Mouse (Mus musculus) erythroblast, embryonic 14.5 days (primary cell): ENCODE data around the gene Psapl1. TPM values are rescaled to one million over a fixed set of nuclear protein-coding genes. Genes with fewer than 3 reads are reported as not detected.

Source experiments
- H3K27me3 ChIP-seq: 2 replicates; pipeline ENCODE4 v1.6.1; 2012; ENCODE audit warnings: inconsistent platforms; ENCODE audit not compliant: control insufficient read depth
- H3K36me3 ChIP-seq: 2 replicates; pipeline ENCODE4 v1.6.1; 2012; ENCODE audit warnings: mild to moderate bottlenecking, inconsistent platforms; ENCODE audit not compliant: control insufficient read depth
- H3K4me1 ChIP-seq: 2 replicates; pipeline ENCODE4 v1.6.1; 2012; ENCODE audit warnings: inconsistent platforms; ENCODE audit not compliant: control insufficient read depth
- H3K4me3 ChIP-seq: replicated peaks from 2 replicates; pipeline ENCODE3; 2012; ENCODE audit warnings: moderate library complexity, mild to moderate bottlenecking, inconsistent platforms
- H3K9me3 ChIP-seq: 2 replicates; pipeline ENCODE4 v1.6.1; 2012; ENCODE audit warnings: low read length, inconsistent platforms, mixed read lengths; ENCODE audit not compliant: control insufficient read depth
- GATA1 ChIP-seq: IDR thresholded peaks from 2 replicates; pipeline ENCODE4 v1.6.1; 2012; ENCODE audit warnings: low read length, inconsistent platforms, mixed read lengths
- TAL1 ChIP-seq: IDR thresholded peaks from 3 replicates; pipeline ENCODE4 v1.6.1; 2012; ENCODE audit warnings: low read length, inconsistent platforms, mixed read lengths
- polyA plus RNA-seq: library from polyadenylated mRNA; stranded (reverse); fragments of >175 nt; gene quantifications from 2 replicates; pipeline ENCODE4 v1.2.3, GENCODE M21; 2012

Psapl1 gene
- polyA plus RNA-seq, 1 experiment = not detected

DNA sequence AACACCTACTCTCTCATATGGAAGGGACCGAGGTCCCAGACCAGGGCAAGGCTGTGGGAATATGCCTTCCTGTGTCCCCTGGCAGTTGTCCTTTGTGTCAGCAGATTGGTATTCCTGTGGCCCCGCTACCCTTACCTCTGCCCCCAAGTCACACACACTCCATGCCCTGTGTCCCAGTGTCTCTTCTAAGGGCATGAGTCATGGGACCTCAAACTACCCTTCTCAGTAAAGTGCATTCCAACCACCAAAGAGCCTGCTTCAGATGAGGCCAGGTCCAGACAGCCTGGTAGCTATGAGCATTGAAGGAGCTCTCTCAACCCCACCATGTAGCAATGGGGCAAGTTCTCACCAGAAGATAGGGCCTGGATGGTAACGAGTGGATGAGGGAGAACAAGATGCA is 25.0 kb upstream of the Psapl1 start:
- Histone ChIP-seq H3K4me1 (no peaks in the 10 kb centered on the region), H3K27me3 (no peaks in the 10 kb centered on the region), H3K9me3 (no peaks in the 10 kb centered on the region), H3K4me3 (no peak overlapping the region), H3K36me3 (no peaks in the 10 kb centered on the region)
- no peak for TF ChIP-seq GATA1
- no peak for TF ChIP-seq TAL1

DNA sequence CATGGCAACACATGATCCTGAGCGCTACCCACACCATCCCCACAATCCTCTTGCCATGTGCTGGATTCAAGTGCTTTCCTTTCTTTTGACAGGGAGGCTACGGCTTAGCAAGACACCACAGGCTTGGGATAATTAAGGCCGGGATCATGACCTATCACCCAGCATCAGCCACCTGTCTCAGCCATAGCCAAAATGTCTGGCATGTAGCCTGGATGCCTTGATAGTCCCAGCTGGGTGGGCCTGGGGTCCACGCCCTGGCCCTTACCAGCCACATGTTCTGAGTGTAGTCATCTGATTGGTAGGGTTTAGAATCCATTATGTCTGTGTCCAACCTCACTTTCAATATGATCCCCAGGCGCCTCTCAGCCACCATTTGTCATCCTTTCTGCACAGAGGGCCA is 24.1 kb upstream of the Psapl1 start:
- TF ChIP-seq TAL1 = no peak
- TF ChIP-seq GATA1 = no peak
- H3K27me3 ChIP-seq = no peaks in the 10 kb centered on the region
- H3K36me3 ChIP-seq = no peaks in the 10 kb centered on the region
- no peaks in the 10 kb centered on the region for H3K4me1 ChIP-seq
- no peaks in the 10 kb centered on the region for H3K9me3 ChIP-seq
- H3K4me3 ChIP-seq = no peak overlapping the region

DNA sequence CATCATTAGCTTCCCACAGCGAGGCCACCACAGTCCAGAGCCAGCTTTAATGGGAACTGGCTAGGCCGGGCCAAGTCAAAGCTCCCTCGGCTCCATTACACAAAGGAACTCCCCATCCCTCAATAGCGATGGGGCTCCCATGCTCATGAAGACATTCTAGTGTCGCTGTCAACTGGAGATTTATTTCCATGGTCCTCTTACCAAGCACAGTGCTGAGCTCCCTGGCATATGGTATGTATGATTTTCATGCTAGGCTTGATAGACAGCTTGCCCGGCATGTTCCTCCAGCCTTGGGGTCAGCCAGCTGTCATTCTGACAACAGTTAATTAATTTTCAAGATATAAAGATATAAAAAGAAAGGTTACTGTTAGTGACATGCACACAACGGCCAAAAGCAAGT is 21.5 kb upstream of the Psapl1 start:
- Histone ChIP-seq H3K9me3 (no peaks in the 10 kb centered on the region), H3K36me3 (no peaks in the 10 kb centered on the region), H3K4me1 (no peaks in the 10 kb centered on the region), H3K27me3 (no peaks in the 10 kb centered on the region), H3K4me3 (no peak overlapping the region)
- TF ChIP-seq TAL1 = no peak
- no peak for TF ChIP-seq GATA1

DNA sequence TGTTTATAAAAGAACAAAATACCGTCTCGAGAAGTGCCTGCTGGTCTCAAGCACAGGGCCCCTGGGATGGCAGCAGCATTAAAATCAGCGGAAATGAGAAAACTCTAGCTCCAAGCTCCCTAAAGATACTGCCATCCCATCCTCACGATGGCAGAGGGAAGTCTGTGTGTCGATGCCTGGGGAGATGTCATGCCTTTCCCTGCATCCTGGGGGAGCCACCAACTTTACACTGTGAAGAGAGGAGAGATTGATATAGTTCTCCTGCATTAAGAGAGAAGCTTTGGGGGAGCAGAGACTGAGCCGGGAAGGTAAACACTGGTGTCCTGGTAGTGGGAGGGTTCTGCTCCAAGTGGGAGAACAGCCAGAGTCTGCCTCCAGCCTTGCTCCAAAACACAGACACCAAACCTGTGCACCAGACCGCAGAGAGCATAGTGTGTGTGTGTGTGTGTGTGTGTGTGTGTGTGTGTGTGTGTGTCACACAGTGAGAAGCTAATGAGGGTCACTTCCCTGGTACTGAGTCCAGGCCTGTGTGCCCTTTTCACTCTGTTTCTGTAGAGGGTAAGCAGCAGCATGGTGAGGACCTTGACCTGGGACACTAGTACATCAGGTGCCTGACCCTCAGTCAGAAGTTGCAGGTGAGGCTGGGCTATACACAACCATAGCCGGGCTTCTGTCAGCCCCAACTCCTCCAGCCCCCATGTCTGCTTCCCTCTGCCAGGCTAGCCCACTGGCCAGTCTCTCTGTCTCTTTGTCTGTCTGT is 17.3 kb upstream of the Psapl1 start:
- no peak for TF ChIP-seq TAL1
- no peak for TF ChIP-seq GATA1
- no peaks in the 10 kb centered on the region for H3K27me3 ChIP-seq
- no peaks in the 10 kb centered on the region for H3K9me3 ChIP-seq
- H3K4me3 ChIP-seq = no peak overlapping the region
- no peaks in the 10 kb centered on the region for H3K4me1 ChIP-seq
- H3K36me3 ChIP-seq = no peaks in the 10 kb centered on the region

DNA sequence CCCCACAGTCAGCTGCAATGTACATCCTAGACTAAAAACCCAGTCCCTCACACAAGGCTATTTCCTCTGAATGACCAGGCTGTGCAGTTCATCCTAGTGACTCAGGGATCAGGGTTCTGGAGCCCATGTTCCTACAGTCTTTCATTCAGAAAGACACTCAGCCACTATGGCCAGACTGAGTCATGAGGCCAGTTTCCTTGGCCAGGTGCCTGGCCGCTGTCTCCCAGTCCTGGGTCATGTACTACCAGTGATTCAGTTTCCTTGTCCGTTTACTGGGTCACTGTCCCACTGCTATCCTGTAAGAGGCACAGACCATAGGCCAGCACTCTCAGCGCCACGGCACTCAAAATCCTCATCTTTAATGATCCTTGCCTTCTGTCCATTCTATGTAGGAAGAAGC is 15.5 kb upstream of the Psapl1 start:
- H3K9me3 ChIP-seq = no peaks in the 10 kb centered on the region
- no peaks in the 10 kb centered on the region for H3K4me1 ChIP-seq
- H3K27me3 ChIP-seq = no peaks in the 10 kb centered on the region
- no peak overlapping the region for H3K4me3 ChIP-seq
- no peaks in the 10 kb centered on the region for H3K36me3 ChIP-seq
- TF ChIP-seq TAL1 (no peak), GATA1 (no peak)

DNA sequence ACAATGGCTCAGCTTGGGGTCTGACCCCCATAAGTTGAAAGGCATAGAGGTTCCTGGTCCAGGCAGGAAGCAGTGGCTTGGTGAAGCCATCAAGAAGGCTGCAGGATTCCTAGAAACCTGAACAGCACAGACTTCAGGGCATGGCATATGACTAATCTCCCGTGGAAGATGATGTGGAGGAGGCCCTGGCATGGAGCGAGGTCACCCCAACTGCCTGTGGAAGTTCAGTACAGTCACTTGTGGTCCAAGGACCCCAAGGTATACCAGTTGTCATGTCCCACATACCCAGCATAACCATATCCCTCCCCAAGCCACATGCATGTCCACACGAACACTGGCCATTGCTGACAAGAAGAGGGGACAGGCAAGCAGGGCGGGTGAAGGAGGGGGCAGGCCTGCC is 12.5 kb upstream of the Psapl1 start:
- H3K9me3 ChIP-seq = no peaks in the 10 kb centered on the region
- H3K4me1 ChIP-seq = no peaks in the 10 kb centered on the region
- no peak overlapping the region for H3K4me3 ChIP-seq
- TF ChIP-seq GATA1 (no peak), TAL1 (no peak)
- no peaks in the 10 kb centered on the region for H3K27me3 ChIP-seq
- no peaks in the 10 kb centered on the region for H3K36me3 ChIP-seq

DNA sequence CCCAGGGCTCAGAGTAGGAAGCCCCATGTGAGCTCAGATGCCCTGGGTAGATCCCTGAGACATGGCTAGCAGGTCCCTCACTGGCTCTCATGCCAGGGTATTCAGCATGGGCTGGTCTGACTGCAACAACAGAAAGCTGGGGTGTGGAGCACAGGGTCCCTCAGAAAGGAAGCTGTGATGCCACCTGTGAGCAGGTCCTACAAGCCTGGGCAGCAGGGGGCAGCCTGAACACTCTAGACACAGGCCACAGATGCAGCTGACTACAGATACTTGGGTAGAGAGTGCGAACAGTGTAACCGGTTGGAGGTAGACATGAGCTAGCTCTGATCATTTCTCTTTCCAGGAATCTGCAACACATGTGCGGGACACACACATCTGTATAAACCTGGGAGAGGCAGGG is 11.9 kb upstream of the Psapl1 start:
- H3K4me1 ChIP-seq = no peaks in the 10 kb centered on the region
- H3K9me3 ChIP-seq = no peaks in the 10 kb centered on the region
- H3K4me3 ChIP-seq = no peak overlapping the region
- no peak for TF ChIP-seq TAL1
- no peak for TF ChIP-seq GATA1
- no peaks in the 10 kb centered on the region for H3K27me3 ChIP-seq
- H3K36me3 ChIP-seq = no peaks in the 10 kb centered on the region

DNA sequence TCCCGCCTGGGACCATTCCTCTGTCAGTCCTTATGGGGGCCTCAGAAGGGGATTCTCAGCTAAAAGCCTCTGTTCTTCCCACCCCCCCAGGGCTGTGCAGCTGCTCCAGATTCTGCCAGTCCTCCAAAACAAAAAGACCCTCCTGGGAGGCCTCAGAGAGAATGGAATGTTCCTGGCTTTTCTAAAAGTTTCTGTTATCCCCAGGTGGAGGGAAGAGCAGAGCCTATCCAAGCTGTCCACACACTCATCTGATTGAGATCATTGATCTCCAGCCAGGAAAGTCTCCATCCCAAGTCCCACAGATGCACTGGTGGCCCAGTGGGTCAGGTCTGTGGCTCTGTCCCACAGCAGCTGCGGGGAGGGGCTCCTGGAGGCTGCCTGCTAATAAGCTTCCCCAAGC is 11.1 kb upstream of the Psapl1 start:
- Histone ChIP-seq H3K4me1 (no peaks in the 10 kb centered on the region), H3K9me3 (no peaks in the 10 kb centered on the region), H3K4me3 (no peak overlapping the region), H3K27me3 (no peaks in the 10 kb centered on the region), H3K36me3 (no peaks in the 10 kb centered on the region)
- TF ChIP-seq TAL1 (no peak), GATA1 (no peak)

DNA sequence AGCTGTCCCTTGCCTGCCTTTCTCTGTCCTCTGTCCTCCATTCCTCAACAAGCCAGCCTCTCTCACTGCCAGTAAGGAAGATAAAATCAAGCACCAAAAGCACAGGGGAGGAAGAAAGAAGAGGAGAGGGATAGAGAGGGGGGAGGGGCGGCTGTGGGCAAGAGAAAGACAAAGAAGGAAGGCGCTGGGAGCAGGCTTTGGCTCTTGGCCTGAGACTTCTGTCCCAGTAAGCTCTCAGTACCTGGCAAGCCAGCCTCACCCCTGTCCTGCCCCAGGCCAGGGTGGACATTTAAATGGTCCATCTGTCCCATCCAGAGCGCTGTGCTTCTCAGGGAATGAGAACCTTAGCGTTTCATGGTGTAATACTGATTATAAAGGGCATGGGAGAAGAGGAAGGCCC is 9.2 kb upstream of the Psapl1 start:
- TF ChIP-seq TAL1 = no peak
- TF ChIP-seq GATA1 = no peak
- H3K27me3 ChIP-seq = no peaks in the 10 kb centered on the region
- H3K4me3 ChIP-seq = no peak overlapping the region
- no peaks in the 10 kb centered on the region for H3K4me1 ChIP-seq
- H3K9me3 ChIP-seq = no peaks in the 10 kb centered on the region
- H3K36me3 ChIP-seq = no peaks in the 10 kb centered on the region

DNA sequence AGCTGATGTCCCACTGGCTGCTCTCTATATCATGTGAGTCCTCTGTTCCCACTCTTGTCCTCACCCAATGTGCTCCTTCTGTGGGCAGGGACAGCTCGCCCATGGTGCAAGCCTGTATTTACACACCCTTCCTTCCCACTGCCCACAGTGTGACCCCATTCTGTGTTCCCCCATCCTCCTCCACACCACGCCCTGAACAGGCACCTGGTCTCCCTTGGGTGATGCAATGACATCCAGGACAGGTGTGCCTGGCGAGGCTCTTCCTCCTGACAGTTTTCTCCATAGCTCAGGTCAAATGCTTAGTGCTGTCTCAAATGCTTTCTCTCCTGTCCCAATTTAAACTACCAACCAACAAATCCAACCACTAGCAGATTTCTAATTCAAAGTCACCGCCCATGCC is 8.4 kb upstream of the Psapl1 start:
- TF ChIP-seq TAL1 (no peak), GATA1 (no peak)
- no peak overlapping the region for H3K4me3 ChIP-seq
- no peaks in the 10 kb centered on the region for H3K9me3 ChIP-seq
- no peaks in the 10 kb centered on the region for H3K27me3 ChIP-seq
- no peaks in the 10 kb centered on the region for H3K36me3 ChIP-seq
- no peaks in the 10 kb centered on the region for H3K4me1 ChIP-seq
